Mouse (Mus musculus) forebrain, postnatal 0 days (tissue): ENCODE data around the gene Cd180. TPM values are rescaled to one million over a fixed set of nuclear protein-coding genes. Genes with fewer than 3 reads are reported as not detected.
"Not testable (repeated sequence)": the region's sequence is repeated elsewhere in the genome, so short reads cannot be mapped to it uniquely, and the experiment has no call there.

Experiments
- ATAC-seq: fragments of 200-750 bp; cut with Nextera tagmentation; 2 replicates; pipeline ENCODE4 v1.8.0; 2017; ENCODE audit warnings: mild to moderate bottlenecking, moderate library complexity
- DNase-seq: peaks from one replicate; pipeline ENCODE4 v3.0.0-alpha.2; 2015
- H3K27ac ChIP-seq: fragments of 300-500 bp; sonication (generic); 2 replicates; pipeline ENCODE4 v1.5.1; 2014; ENCODE audit warnings: low read depth, mild to moderate bottlenecking, antibody characterized with exemption, low read length, moderate library complexity, mixed read lengths
- H3K27me3 ChIP-seq: fragments of 300-500 bp; sonication (generic); 2 replicates; pipeline ENCODE4 v1.6.1; 2014; ENCODE audit warnings: mild to moderate bottlenecking, low read length, mixed read lengths; ENCODE audit not compliant: insufficient read depth
- H3K36me3 ChIP-seq: fragments of 300-500 bp; sonication (generic); 2 replicates; pipeline ENCODE4 v1.6.1; 2014; ENCODE audit warnings: mild to moderate bottlenecking, moderate library complexity; ENCODE audit not compliant: insufficient read depth
- H3K4me1 ChIP-seq: fragments of 300-500 bp; sonication (generic); 2 replicates; pipeline ENCODE4 v1.6.1; 2014; ENCODE audit warnings: antibody characterized with exemption; ENCODE audit not compliant: insufficient read depth
- H3K4me2 ChIP-seq: fragments of 300-500 bp; sonication (generic); 2 replicates; pipeline ENCODE4 v1.6.1; 2014; ENCODE audit warnings: low read depth, mild to moderate bottlenecking, moderate library complexity
- H3K4me3 ChIP-seq: fragments of 300-500 bp; sonication (generic); 2 replicates; pipeline ENCODE4 v1.5.1; 2014; ENCODE audit warnings: low read depth, low read length, mixed read lengths
- H3K9ac ChIP-seq: fragments of 300-500 bp; sonication (generic); 2 replicates; pipeline ENCODE4 v1.6.1; 2014; ENCODE audit warnings: mild to moderate bottlenecking
- H3K9me3 ChIP-seq: fragments of 300-500 bp; sonication (generic); 2 replicates; pipeline ENCODE4 v1.6.1; 2016; ENCODE audit warnings: low read length
- CTCF ChIP-seq: sonication (generic); IDR thresholded peaks from 2 replicates; pipeline ENCODE4 v1.5.1; 2016; ENCODE audit warnings: antibody characterized with exemption, control low read depth, low read depth
- WGBS: fragments of 180-500 bp; shearing (Covaris S2); extraction: QIAGEN DNeasy Blood & Tissue Kit; methylation state at CpG from one replicate; pipeline ENCODE4 v1.1.7; 2014; 5-methylcytosine and 5-hydroxymethylcytosine counted together
- polyA plus RNA-seq: library from polyadenylated mRNA; unstranded; fragments of >200 nt; fragmentation: Nextera tagmentation; extraction: Ambion mirVana; gene quantifications from 2 replicates; pipeline ENCODE4 v1.2.1, GENCODE M21; 2015
- total RNA-seq: library from RNA; depleted of rRNA; stranded (reverse); fragments of >200 nt; gene quantifications from 2 replicates; pipeline ENCODE4 v1.2.3, GENCODE M21; 2014

The Cd180 gene
- total and polyA plus RNA-seq, 2 experiments from 2014 or later: 0.56 to 0.57 TPM

GRCm38 (mm10) chr13:102700744-102701143 is 7.4 kb downstream of the Cd180 start:
- no peak for TF ChIP-seq CTCF
- WGBS: 90% methylated on average over 3 of the region's 3 CpGs

GRCm38 (mm10) chr13:102716973-102717372 is 23.6 kb downstream of the Cd180 start:
- ATAC-seq: no peak
- H3K27ac ChIP-seq: no peak overlapping the region
- H3K4me3 ChIP-seq: no peak overlapping the region
- H3K9ac ChIP-seq: no peak overlapping the region
- no peak for DNase-seq
- no peak overlapping the region for H3K4me2 ChIP-seq
- no peaks in the 10 kb centered on the region for H3K9me3 ChIP-seq
- WGBS: 80% methylated on average over 1 of the region's 1 CpGs
- H3K36me3 ChIP-seq: no peaks in the 10 kb centered on the region
- no peaks in the 10 kb centered on the region for H3K4me1 ChIP-seq
- TF ChIP-seq CTCF: no peak
- H3K27me3 ChIP-seq: no peaks in the 10 kb centered on the region

More at GRCm38 (mm10) chr13:102700744-102701143, 7.4 kb downstream of the Cd180 start:
- Histone ChIP-seq H3K36me3 (no peaks in the 10 kb centered on the region), H3K4me1 (peaks cover 6% of the 10 kb centered on the region; the same call in 1 of the 2 replicates), H3K4me3 (no peak overlapping the region), H3K27me3 (no peaks in the 10 kb centered on the region), H3K9ac (no peak overlapping the region), H3K4me2 (no peak overlapping the region), H3K9me3 (no peaks in the 10 kb centered on the region), H3K27ac (no peak overlapping the region)
- DNase-seq (no peak), ATAC-seq (no peak)

DNA sequence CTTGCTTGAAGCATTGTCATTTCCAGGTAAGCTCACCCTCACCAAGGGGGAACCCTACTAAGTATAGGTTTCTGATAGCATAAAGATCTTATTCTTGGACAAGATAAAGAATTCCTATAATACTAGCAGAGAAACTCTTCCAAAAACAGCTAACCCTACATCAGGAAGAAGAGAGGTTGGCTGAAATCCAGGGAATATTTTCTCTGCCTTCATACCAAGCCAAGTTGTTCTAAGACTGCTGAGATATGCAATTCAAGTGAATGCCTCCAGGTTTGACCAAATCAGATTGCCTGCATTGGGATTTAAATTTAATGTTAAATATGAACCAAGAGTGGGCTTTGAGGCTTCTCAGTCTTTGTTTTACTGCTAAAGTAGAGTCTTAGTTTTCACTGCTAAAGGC is 32.1 kb downstream of the Cd180 start:
- Histone ChIP-seq H3K36me3 (no peaks in the 10 kb centered on the region), H3K27ac (no peak overlapping the region), H3K4me2 (no peak overlapping the region), H3K9ac (no peak overlapping the region), H3K27me3 (no peaks in the 10 kb centered on the region), H3K4me1 (no peaks in the 10 kb centered on the region), H3K4me3 (no peak overlapping the region), H3K9me3 (no peaks in the 10 kb centered on the region)
- ATAC-seq (no peak), DNase-seq (no peak)
- no peak for TF ChIP-seq CTCF

DNA sequence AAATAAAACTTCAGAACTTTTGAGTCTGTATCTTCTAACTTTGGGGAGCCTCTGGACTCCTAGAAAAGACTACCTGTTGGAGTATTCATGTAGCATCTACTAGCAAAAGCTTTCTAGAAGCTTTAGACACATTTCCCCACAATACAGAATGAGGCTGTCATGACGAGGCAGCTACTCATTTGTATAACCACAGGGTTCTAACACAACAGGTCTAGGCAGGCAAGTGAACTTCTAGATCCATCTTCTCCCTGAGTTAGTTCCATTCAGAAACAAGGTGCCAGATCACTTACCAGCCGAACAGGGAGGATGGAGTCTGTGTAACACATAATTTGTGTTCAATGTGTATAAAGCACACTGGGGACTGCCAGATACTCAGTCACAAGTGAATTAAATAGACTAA is 32.5 kb downstream of the Cd180 start:
- no peaks in the 10 kb centered on the region for H3K27me3 ChIP-seq
- H3K4me3 ChIP-seq: no peak overlapping the region
- no peak overlapping the region for H3K27ac ChIP-seq
- TF ChIP-seq CTCF: no peak
- H3K9me3 ChIP-seq: no peaks in the 10 kb centered on the region
- DNase-seq (no peak), ATAC-seq (no peak)
- no peak overlapping the region for H3K9ac ChIP-seq
- WGBS: 72% methylated on average over 2 of the region's 2 CpGs
- no peak overlapping the region for H3K4me2 ChIP-seq
- H3K4me1 ChIP-seq: no peaks in the 10 kb centered on the region
- H3K36me3 ChIP-seq: no peaks in the 10 kb centered on the region

DNA sequence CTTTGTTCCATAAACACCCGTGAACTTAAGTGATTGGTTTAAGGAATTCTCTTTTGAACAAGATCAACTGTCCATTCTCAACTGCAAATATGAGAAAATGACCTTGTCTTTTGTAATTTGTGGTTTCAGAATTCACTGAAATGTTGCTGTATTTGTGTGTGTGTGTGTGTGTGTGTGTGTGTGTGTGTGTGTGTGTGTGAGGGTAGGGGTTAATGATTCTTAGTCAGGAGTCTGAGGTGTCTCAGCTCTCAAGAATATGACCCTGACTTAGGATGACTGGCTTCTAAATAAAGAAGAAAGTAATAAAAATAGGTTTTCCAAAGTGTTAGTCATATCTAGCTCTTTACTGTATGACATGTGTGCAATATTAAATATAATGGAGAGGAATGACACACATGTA is 33.5 kb downstream of the Cd180 start:
- DNase-seq (no peak), ATAC-seq (no peak)
- Histone ChIP-seq H3K27ac (no peak overlapping the region), H3K4me2 (no peak overlapping the region), H3K27me3 (no peaks in the 10 kb centered on the region), H3K4me1 (no peaks in the 10 kb centered on the region), H3K9me3 (no peaks in the 10 kb centered on the region), H3K36me3 (no peaks in the 10 kb centered on the region), H3K4me3 (no peak overlapping the region), H3K9ac (no peak overlapping the region)
- no peak for TF ChIP-seq CTCF
- 48% methylated on average over 1 of the region's 1 CpGs for WGBS

DNA sequence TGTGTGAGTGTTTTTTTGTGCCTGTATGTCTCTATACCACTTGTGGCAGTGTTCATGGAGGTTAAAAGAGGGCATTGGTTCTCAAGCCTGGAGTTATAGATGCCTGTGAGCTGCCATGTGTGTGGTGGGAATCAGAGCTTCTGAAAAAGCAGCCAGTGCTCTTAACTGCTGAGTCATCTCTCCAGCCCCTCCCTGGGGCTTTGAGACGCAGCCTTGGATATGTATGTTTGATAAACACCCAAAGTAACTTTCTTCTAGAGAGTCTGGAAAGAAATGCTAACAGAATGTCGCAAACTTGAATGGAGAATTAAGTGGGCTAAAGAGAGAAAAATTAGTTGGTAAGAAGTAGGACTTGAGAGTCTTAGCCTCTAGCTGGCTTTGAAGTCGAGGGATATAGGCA is 34.7 kb downstream of the Cd180 start:
- H3K9me3 ChIP-seq: no peaks in the 10 kb centered on the region
- no peak overlapping the region for H3K4me3 ChIP-seq
- no peak overlapping the region for H3K27ac ChIP-seq
- no peak for ATAC-seq
- no peak overlapping the region for H3K4me2 ChIP-seq
- no peaks in the 10 kb centered on the region for H3K4me1 ChIP-seq
- 74% methylated on average over 3 of the region's 3 CpGs for WGBS
- no peak overlapping the region for H3K9ac ChIP-seq
- TF ChIP-seq CTCF: no peak
- DNase-seq: no peak
- H3K36me3 ChIP-seq: no peaks in the 10 kb centered on the region
- no peaks in the 10 kb centered on the region for H3K27me3 ChIP-seq

DNA sequence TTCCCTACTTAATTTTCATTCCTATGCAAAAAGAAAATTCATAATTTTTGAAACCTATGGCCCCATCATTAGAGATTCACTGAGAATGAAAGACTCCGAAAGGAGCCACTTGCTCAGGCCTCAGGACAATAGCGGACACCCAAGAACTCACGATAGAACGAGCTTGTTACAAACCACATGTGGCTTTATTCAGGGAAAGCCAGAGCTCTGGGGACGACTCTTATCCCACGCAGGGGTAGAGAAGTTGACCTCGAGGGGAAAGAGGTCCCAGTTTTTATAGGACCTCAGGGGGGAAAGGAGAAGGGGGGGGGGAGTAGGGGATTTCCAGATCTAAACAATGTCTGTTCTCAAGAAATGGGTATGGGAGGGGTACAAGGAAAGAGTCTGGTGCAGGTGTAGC is 35.6 kb downstream of the Cd180 start:
- not testable (repeated sequence) for H3K27ac ChIP-seq, H3K9me3 ChIP-seq, ATAC-seq, H3K27me3 ChIP-seq, H3K4me3 ChIP-seq, H3K4me2 ChIP-seq, DNase-seq, H3K4me1 ChIP-seq, H3K36me3 ChIP-seq, H3K9ac ChIP-seq
- 59% methylated on average over 7 of the region's 7 CpGs for WGBS

- Histone ChIP-seq H3K4me2 (no peak overlapping the region), H3K9ac (no peak overlapping the region), H3K27me3 (no peaks in the 10 kb centered on the region), H3K4me1 (no peaks in the 10 kb centered on the region), H3K4me3 (no peak overlapping the region), H3K9me3 (no peaks in the 10 kb centered on the region), H3K36me3 (peaks cover 34% of the 10 kb centered on the region), H3K27ac (no peak overlapping the region)
- no peak for DNase-seq
- 42% methylated on average over 2 of the region's 2 CpGs for WGBS
- no peak for ATAC-seq
- TF ChIP-seq CTCF: no peak
These were observed 39.7 kb downstream of the Cd180 start for GRCm38 (mm10) chr13:102733063-102733462.
